Mouse (Mus musculus): ENCODE results near the gene Scaf11.
A peak's percentile ranks its signal among the peaks of the same experiment; 100 is the strongest.
"Not testable (repeated sequence)": the region's sequence is repeated elsewhere in the genome, so short reads cannot be mapped to it uniquely, and the experiment has no call there.

The Scaf11 gene

GRCm38 (mm10) chr15:96460730-96461540 is at the start of gene Scaf11:
Gene Scaf11, minus strand, starts transcription at chr15:96460843.
- DNase-seq, result peak; percentile 93

DNA sequence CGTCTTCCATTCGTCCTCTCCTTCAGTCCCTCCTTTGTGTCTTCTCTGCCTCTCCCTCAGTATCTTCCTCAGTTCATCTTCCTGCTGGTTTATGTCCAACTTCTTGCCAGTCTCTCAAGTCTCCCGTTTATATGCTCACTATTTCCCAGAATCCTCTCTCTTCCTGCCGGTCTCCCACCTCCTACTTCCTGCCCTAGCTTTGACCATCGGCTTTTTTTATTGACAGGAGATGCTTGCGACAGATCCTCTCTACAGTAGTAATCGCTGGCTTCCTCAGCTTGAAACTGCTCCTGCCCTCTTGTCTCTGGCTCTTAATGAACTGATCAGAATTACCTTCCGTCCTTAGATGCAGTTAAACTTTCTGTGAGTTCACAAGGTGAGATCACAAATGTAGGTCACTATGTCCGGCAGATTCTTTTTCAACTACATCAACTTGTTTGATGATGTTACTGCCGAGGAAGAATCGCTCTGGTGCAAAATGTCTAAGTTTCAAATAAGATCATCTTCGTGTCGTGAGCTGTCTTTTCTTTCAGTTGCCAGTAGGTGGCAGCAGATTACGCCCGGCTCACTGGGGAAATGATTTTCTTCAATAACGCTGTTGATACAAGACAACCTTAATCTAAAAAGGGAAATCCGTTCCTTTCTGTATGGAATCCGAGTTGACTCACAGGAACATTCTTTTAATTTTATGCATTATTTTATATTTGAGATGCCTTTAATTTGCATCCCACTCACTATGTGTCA is 46.6 kb upstream of the Scaf11 start:
- DNase-seq, result peak; percentile 38

- no peak for DNase-seq
These were observed 37.0 kb upstream of the Scaf11 start for GRCm38 (mm10) chr15:96497646-96498045.

GRCm38 (mm10) chr15:96494279-96494678 is 33.6 kb upstream of the Scaf11 start:
- DNase-seq, result no peak

GRCm38 (mm10) chr15:96493573-96493972 is 32.9 kb upstream of the Scaf11 start:
- DNase-seq, result no peak

- DNase-seq, result not testable (repeated sequence)
These were observed 32.3 kb upstream of the Scaf11 start for GRCm38 (mm10) chr15:96492919-96493318.

DNA sequence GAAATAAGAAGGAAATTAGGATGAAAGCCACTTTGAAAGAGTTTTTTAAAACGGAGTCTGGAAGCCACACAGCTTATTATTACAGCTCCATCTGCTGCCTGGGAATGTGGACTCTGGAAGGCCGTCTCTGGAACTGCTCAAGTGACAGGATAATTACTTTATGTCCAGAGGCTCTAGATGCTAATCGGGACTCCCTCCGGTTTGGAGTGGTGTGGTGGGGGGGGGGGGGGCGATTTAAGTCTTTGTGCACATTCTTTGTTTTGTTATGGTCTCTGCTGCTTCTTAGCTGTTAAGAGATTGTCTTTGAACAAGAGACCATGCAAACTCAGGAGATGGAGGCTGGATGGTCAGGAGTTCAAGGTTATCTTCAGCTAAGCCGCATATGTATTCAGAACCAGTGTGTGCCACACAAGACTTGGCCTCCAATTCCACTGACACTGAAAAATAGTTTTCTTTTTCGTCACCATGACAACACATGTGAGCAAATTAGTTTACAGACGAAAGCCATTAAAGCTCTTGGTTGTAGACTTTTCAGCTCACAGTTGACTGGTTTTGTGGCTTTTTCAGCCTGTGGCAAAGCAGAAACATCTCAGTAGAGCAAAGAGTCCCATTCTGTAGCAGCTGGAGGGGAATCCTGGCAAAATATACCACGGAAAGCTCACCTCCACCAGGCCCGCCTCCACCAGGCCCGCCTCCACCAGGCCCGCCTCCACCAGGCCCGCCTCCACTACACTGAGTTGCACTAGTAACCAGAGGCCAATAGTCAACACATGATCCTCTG is 31.4 kb upstream of the Scaf11 start:
- no peak for DNase-seq

DNA sequence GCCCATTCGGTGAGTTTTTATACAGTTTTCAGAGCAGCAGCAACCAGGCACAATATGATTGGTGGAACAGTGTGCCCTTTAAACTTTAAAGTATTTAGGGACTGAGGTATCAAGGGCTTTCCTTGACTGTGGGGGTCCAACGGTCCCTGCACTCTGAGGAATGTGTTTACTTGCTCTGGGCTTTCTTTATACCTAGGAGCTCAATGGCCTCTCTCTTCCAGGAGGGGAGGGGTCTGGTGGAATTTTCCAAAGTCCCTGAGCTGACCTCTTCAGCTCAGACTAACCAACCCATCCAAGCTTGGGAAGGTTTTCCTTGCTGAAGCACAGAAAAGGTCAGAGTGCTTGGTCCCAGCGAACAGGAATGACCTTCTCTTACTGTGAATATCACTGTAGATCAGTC is 30.8 kb upstream of the Scaf11 start:
- DNase-seq, result no peak

GRCm38 (mm10) chr15:96490123-96490522 is 29.5 kb upstream of the Scaf11 start:
- no peak for DNase-seq

GRCm38 (mm10) chr15:96488941-96489786 is 28.5 kb upstream of the Scaf11 start:
- DNase-seq, result no peak

GRCm38 (mm10) chr15:96487066-96487698 is 26.5 kb upstream of the Scaf11 start:
- no peak for DNase-seq

GRCm38 (mm10) chr15:96480822-96481221 is 20.2 kb upstream of the Scaf11 start:
- no peak for DNase-seq

DNA sequence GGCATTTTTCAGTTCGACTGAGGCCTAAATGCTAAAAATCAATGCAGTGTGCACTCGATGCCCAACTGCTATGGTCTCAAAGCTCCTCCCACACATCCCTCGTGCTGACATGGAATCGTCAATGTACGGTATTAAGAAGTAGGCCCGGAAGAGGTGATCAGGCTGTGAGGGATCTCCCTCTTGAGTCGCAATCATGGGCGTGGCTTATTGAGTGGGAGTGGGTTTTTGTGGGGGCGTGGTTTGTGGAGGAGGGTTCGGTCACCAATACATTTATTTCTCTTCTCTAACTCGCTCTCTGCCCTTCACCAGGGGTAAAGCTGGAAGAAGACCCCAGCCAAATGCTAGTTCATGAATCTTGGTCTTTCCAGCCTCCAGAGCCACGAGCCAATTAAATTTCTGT is 17.4 kb upstream of the Scaf11 start:
- DNase-seq, result no peak

GRCm38 (mm10) chr15:96476359-96476758 is 15.7 kb upstream of the Scaf11 start:
- peak; percentile 86 for DNase-seq

GRCm38 (mm10) chr15:96475571-96475972 is 14.9 kb upstream of the Scaf11 start:
- DNase-seq, result no peak

GRCm38 (mm10) chr15:96474325-96474955 is 13.8 kb upstream of the Scaf11 start:
- DNase-seq, result no peak

DNA sequence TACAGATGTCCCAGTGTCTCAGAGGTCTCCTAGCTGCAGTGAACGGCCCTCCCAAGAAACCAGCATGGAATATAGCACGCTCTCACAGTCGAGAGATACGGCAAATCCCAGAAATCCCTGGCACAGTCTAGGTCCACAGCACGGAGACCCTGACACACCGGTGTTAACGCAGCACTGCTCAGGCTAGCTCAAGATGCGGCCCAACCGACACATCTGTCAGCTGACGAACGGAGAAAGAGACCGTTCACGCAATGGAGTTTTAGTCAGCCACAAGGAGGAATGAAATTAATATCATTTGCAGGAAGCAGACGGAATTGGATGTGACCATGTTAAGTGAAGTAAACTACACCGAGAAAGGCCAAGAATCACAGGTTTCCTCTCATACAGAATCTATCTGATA is 13.3 kb upstream of the Scaf11 start:
- DNase-seq, result no peak

DNA sequence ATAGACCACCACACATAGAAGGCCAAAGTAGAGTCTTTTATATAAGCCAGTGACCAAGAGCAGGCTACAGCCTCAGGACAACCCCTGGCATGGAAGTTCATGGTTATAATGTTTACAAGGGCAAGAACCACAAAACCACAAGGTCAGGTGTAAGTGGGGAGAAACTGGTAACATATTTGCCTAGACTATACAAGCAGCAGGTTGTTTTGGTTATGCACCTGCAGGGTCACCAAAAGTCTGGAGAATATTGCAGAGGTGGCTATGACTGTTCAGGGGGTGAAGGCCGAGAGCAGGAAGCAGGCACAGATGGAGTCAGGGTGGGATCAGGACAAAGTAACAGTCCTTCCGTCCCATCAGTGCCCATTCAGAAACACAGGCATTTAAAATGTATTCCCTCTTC is 7.7 kb upstream of the Scaf11 start:
- no peak for DNase-seq

DNA sequence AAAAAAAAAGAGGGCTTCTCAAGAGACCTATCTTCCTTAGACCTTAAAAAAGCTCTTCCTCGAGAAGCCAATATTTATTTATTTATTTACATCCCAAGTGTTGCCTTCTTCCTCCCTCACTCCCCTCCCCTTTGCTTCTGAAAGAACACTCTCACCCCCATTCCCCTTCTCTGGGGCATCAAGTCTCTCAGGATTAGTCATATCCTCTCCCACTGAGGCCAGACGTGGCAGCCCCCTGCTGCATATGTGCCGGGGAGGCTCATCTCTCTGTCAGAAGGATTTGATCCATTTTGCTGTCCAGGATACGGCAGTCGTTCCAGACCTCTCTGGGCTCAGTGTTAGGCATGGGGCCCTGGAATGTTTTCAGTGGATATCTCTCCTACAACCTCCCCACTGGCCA is 7.2 kb upstream of the Scaf11 start:
- no peak for DNase-seq

GRCm38 (mm10) chr15:96466362-96466903 is 5.8 kb upstream of the Scaf11 start:
- DNase-seq, result no peak

DNA sequence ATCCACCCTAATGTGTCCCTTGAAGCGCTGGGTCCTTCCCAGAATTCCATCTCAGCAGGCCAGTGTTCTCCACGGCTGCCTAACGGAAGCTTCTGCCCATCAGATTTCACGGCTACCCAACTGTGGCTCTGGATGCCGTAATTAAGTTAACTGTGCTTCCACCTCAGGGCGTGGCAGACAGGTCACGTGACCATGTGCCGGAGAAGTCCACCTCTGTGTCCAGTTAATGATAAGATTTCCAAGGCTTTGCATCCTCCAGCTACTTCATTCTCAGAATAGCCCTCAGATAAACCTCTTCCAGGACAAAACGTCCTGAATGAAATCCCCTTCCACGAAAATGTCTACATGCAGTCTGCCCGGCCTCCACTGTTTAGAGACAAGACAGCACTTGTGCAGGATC is 4.4 kb upstream of the Scaf11 start:
- no peak for DNase-seq
